Mouse (Mus musculus) liver, postnatal 0 days (tissue): ENCODE data around the gene Rex1bd.
A peak's percentile ranks its signal among the peaks of the same experiment; 100 is the strongest.

Experiments used
- CTCF ChIP-seq: sonication (generic); IDR thresholded peaks from 2 replicates; pipeline ENCODE4 v1.5.1; 2016; ENCODE audit warnings: antibody characterized with exemption, low read depth
- EP300 ChIP-seq: IDR thresholded peaks from 2 replicates; pipeline ENCODE4 v1.6.1; 2016; ENCODE audit warnings: antibody characterized with exemption, low read depth, mild to moderate bottlenecking

DNA sequence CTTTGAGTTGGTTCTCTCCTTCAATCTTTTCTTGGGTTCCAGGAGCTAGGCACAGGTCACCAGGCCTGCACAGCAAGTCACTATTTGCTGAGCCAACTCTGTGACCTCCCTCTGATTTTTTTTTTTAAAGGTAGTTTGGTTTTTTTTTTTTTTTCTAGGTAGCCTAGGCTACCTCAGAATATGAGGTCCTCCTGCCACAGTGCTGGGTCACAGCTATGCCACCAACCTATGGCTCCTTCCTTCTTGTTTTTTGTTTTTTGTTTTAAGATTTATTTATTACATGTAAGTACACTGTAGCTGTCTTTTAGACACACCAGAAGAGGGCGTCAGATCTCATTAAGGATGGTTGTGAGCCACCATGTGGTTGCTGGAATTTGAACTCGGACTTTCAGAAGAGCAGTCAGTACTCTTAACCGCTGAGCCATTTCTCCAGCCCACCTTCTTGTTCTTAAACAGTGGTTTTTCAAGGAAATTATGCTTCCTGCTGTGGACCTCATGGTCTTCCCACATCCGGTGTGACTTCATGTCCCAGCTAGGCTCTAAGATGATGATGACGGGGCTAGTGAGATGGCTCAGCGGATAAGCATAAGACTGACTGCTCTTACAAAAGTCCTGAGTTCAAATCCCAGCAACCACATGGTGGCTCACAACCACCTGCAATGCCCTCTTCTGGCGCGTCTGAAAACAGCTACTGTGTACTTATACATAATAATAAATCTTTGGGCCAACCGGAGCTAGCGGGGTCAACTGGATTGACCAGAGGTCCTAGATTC is 43.0 kb upstream of the Rex1bd start:
- peak; percentile 20 for TF ChIP-seq CTCF
- no peak for TF ChIP-seq EP300
